Mouse (Mus musculus): Measurements from ENCODE around the gene Arhgap23.

GRCm38 (mm10) chr11:97434121-97434520 lies 18.8 kb downstream of the Arhgap23 start:
- TF ChIP-seq POLR2A (IDR thresholded peaks at IDR 0.05; ENCODE audit: low read depth, low read length) = no peak
- no peak for TF ChIP-seq CTCF (conservative IDR thresholded peaks at IDR 0.05; ENCODE audit: insufficient read depth, insufficient read length, low read depth, low read length)

Measured in kidney, adult 2 months (tissue).